Mouse (Mus musculus): ENCODE results near the gene Rpgr.

Gene Rpgr

GRCm38 (mm10) chrX:10216410-10216949 is at the start of gene Rpgr:
Rpgr (minus strand) TSS chrX:10216920.
- peak; percentile 83 to 89 for DNase-seq (ENCODE audit: low read depth in 2 of 2, low spot score in 2 of 2)

DNA sequence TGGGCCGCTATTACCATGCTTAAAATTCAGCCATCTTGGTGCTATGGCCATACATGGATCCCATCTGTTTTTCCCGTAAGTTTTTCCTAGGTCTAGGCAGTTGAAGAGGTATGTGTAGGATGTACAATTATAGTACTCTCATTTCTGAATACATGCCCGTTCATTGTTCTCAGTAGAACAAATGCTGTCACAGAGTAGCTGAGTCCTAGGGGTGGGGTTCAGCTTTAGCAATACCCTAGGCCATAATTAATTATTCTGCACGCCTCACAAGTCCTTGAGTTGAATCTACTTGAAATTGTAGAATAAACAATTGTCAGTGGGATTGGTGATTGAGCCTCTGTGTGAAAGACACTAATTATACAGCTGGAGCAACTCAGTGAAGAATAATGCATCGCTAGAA is 41.5 kb upstream of the Rpgr start:
- DNase-seq (ENCODE audit: low read depth in 2 of 2, low spot score in 2 of 2): no peak

DNA sequence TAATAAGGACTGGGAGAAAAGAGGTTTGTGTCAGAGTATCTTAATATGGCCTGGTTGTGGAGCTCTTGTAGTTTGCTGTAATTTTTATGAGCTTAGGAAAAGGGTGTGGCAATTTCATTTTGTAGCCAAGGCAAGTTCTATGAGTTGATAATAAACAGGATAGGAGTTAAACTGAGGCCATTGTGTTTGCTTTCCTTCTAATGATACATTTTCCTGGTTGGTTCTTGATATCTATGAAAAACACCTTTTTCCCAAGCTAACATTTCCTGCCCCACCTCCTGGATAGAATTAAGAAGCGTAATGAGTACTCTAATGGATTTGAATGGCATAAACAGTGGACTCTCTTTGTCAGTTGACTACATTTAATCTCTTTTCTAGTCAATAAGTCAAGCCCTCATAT is 41.1 kb upstream of the Rpgr start:
- no peak for DNase-seq (ENCODE audit: low read depth in 2 of 2, low spot score in 2 of 2)

GRCm38 (mm10) chrX:10251852-10252504 is 35.3 kb upstream of the Rpgr start, which contains the start of gene Otc:
Otc (plus strand) TSS chrX:10252305.
- no peak for DNase-seq (ENCODE audit: low read depth in 2 of 2, low spot score in 2 of 2)

GRCm38 (mm10) chrX:10251357-10251756 is 34.6 kb upstream of the Rpgr start:
- DNase-seq (ENCODE audit: low read depth in 2 of 2, low spot score in 2 of 2): no peak

DNA sequence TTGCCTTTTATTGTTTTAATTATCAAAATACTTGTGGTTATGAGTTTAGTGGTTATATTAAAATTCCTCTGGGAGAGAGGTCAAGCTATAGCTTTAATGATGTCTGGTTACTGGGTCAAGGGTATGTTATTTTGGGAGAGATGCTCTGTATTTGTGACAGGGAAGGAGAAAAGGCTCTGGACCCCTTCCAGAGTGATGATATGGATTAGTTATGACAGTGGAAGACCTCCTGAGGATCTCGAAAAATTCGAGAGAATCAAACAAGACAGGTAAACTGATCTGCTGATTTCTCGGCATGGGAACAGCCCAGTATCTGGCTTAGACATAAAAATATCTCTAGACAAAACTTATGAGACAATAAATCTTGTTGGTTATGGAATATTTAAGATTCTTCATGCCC is 27.2 kb upstream of the Rpgr start:
- DNase-seq (ENCODE audit: low read depth in 2 of 2, low spot score in 2 of 2): no peak

DNA sequence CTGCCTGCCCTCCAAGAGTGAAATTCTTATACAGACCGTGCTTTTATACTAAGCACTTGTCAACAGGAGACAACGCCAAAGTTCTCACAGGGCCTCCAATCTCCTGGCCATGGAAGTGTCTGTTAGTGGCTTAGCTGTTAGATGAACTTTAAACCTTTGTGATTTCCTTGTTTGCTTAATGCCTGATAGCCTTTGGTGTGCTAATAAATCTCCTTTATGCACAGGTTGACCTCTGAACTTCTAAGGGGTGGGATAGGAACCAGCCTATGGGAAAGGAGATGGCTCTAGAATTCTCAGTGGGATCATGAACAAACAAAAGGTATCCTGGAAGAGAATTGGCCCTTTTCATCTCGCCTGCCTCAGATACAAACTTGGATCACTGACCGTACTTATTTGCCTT is 22.8 kb upstream of the Rpgr start:
- DNase-seq (ENCODE audit: low read depth in 2 of 2, low spot score in 2 of 2): no peak

GRCm38 (mm10) chrX:10234617-10235016 is 17.9 kb upstream of the Rpgr start:
- DNase-seq (ENCODE audit: low read depth in 2 of 2, low spot score in 2 of 2): no peak

- DNase-seq (ENCODE audit: low read depth in 2 of 2, low spot score in 2 of 2): no peak
Measured at GRCm38 (mm10) chrX:10233051-10233450, 16.3 kb upstream of the Rpgr start.

DNA sequence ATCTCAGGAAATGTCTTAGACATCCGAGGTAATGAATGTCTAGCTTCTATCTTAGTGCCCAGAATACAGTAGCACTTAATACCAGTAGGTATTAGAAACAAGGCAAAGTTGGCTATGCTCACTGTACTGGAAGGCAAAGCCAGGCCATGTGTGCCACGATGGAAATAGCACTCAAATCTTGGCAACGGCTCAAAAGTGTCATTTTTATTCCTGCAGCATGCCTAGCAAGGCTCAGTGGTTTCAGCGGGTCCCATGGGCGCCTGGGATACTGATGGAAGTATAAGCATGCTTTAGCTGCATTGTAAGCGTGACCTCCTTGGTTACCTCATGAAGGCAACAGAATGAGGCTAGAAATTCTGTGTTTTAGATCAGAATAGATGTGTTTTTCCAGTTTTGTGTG is 2.6 kb upstream of the Rpgr start:
- no peak for DNase-seq (ENCODE audit: low read depth in 2 of 2, low spot score in 2 of 2)

GRCm38 (mm10) chrX:10215972-10216371 is 748 bp downstream of the Rpgr start:
- DNase-seq (ENCODE audit: low read depth in 2 of 2, low spot score in 2 of 2): peak; percentile 26 to 43

DNA sequence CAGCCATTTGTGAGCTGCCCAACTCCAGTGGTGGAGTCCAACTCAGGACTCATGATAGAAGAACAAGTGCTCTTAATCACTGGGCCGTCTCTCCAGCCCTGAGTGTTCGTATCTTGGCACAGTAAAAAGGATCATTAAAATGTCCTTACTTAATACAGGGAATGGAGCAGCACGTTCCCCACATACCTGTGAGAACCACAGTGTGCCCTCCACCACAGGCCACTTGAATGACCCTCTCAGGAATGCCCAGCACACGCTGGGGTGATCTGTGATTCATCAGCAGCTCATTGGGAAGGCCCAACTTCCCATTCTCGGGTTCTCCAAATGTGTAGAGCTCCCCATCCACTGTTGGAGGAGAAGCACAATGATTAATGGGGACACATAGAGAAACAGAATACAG is 10.8 kb downstream of the Rpgr start:
- DNase-seq (ENCODE audit: low read depth in 2 of 2, low spot score in 2 of 2): no peak

DNA sequence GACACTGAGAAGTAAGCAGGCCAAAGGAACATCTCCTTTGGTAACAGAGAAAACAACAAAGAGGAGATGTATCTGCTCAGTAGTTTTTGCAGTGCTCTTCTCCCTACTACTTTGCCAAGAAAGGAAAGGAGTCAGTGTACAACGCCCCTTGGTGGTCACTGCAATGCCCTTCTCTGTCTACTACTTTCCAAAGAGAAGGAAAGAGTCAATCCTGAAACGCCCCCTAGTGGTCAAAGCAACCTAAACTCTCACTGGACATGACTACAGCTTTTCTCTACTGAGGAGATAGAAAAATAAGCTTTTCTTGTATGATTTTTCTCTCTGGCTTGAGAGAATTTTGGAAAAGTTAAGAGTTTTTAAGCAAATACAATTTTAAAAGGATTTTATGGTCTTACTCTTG is 15.4 kb downstream of the Rpgr start:
- DNase-seq (ENCODE audit: low read depth in 2 of 2, low spot score in 2 of 2): peak in 1 of 2 experiments; percentile 7

DNA sequence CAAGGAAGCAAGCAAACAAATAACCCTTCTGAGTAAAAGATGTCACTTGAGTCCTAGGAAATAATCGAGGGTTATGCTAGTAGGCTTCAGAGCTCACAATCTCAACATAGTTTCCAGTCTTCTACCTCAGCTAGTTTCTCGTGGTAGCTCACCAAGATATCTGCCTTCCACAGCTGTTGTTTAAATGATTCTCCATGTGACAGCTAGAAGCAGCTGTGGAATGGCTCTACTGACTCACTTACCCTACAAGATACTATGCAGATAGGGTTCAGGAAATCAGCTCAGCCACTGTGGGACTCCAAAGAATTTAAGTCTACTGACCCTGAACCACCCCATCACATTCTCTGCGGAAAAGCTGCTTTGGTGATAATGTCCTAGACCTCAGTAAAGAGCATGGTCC is 64.3 kb downstream of the Rpgr start:
- DNase-seq (ENCODE audit: low read depth in 2 of 2, low spot score in 2 of 2): no peak

GRCm38 (mm10) chrX:10117065-10117719 is 99.5 kb downstream of the Rpgr start, which contains the start of gene Srpx:
Srpx (minus strand) TSS chrX:10117709.
- no peak for DNase-seq (ENCODE audit: low read depth in 2 of 2, low spot score in 2 of 2)

GRCm38 (mm10) chrX:10115780-10116179 is 100.9 kb downstream of the Rpgr start:
- DNase-seq (ENCODE audit: low read depth in 2 of 2, low spot score in 2 of 2): no peak

DNA sequence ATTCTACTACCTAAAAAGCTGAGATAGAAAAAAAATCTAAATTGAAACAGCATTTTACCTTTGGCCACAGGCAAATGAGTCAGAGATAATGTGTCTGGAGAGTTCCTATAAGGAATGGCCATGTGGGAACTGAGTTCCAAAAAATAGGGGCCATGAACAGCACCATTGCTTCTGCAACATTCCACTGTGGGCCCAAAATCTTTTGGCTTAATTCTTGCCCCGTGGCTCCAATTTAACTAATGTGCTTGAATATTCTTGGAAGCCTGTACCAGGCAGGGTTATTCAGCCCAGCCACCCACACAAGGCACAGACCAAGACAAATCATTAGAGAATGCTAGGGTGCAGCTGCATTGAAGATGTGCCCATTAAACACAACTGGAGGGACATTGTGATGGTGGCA is 106.0 kb downstream of the Rpgr start:
- DNase-seq (ENCODE audit: low read depth in 2 of 2, low spot score in 2 of 2): no peak

- no peak for DNase-seq (ENCODE audit: low read depth in 2 of 2, low spot score in 2 of 2)
Measured at GRCm38 (mm10) chrX:10108558-10108957, 108.2 kb downstream of the Rpgr start.

- no peak for DNase-seq (ENCODE audit: low read depth in 2 of 2, low spot score in 2 of 2)
Measured at GRCm38 (mm10) chrX:10105475-10105874, 111.2 kb downstream of the Rpgr start.

DNA sequence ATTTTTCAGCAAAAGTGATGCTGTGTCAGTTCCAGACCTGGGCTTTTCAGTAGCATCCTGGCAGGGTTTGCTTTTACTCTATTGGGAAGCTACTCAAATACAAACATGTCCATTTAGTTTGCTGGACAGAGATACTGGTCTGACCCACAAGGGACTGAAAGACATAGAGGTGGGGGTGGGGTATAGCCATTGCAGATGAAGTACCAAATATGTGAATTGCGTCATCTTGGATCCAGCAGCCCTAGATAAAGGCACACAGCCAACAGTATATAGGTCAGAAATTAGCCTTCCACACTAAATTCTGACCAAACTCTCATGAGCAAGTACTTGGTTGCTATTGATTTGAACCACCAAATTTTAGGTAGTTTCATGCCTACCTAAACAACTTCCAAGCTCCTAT is 114.0 kb downstream of the Rpgr start:
- no peak for DNase-seq (ENCODE audit: low read depth in 2 of 2, low spot score in 2 of 2)

DNA sequence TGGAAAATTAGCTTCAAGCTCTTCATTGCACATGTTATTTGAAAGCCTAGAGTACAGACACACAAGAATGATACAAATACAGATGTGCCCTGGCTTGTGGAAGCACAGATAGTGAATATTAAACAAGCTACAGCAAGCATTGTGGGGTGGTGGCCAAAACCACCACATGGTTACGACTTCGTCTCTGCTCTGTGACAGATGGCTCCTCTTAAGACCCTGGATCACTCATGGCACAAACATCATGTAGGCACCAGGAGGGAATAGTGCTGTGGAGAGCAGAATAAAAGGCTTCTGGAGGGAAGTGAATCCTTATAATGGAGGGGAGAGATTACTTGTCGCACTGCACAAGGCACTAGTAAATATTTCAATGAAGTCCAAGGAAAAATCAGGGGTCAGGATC is 120.9 kb downstream of the Rpgr start:
- no peak for DNase-seq (ENCODE audit: low read depth in 2 of 2, low spot score in 2 of 2)

DNA sequence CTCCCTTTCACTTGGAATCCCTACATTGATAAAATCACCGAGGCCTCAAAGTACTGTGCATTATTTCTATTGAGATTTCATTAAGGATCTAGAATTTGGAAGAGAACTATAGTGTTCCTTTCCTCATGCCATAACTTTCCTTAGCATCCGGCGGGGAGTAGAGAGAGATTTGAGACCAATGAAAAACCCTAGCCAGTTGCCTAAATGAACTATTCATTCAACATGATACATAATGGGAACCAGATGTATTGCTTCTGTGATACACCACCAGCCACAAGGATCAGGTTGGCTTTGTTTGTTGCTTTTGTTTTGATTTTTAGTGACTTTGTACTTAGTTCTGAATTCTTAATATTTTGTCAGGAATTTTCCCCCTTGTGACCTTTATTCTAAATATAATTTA is 136.3 kb downstream of the Rpgr start:
- no peak for DNase-seq (ENCODE audit: low read depth in 2 of 2, low spot score in 2 of 2)

DNA sequence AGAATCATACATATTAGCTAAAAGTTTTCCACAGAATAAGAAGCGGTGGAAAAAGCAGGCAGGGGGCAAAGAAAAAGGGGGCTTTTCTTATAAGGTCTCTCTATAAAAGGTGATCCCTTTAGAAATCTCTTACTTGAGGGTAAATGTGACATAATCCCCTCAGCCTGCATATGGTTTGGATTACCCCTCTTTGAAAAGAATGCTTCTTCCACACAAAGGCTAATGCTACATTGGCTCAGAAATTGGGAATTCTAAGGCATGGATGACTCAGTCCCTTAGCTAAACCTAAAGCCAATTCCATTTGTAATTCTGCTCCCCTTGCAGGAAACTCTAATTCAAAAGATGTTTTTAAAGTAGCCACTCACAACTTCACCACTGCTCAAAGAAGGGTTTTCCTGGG is 136.7 kb downstream of the Rpgr start:
- no peak for DNase-seq (ENCODE audit: low read depth in 2 of 2, low spot score in 2 of 2)
